ENCODE assay signal across 25 mouse cellular contexts in genomic region chr5:64188083-64188648, GRCm38 (mm10). TPM values are rescaled to one million over a fixed set of nuclear protein-coding genes. Genes with fewer than 3 reads are reported as not detected.
DNase-seq lines count a peak whose midpoint lies in the region; ATAC-seq and TF ChIP-seq lines count a peak whose summit lies in the region.
"Had no signal": no experiment of that assay in that cellular context is flagged by ENCODE, and none has a peak within 500 bp of the region (broad histone marks: within the 10 kb centered on the region; RNA-seq: fewer than 3 reads in every experiment).

No protein-coding gene starts in this region.

- no peak overlapping the region for H3K4me3 ChIP-seq in forebrain, embryonic 16.5 days (replicated peaks; ENCODE audit: low read length)
- no peak overlapping the region for H3K4me3 ChIP-seq in forebrain, embryonic 12.5 days (replicated peaks)
- H3K4me3 ChIP-seq in kidney, postnatal 0 days (replicated peaks; ENCODE audit: low read depth, low read length) = no peak overlapping the region
- H3K4me3 ChIP-seq in kidney, embryonic 14.5 days (ENCODE audit: low read length) = no peak overlapping the region
- H3K4me3 ChIP-seq in neural tube, embryonic 14.5 days (ENCODE audit: low read depth, low read length) = no peak overlapping the region
- H3K4me3 ChIP-seq in stomach, postnatal 0 days (ENCODE audit: low read depth, low read length) = no peak overlapping the region
- H3K4me3 ChIP-seq: limb, embryonic 15.5 days; liver, embryonic 15.5 days had no signal

- H3K9ac ChIP-seq in forebrain, embryonic 16.5 days (replicated peaks; ENCODE audit: low read depth, low read length) = no peak overlapping the region
- H3K9ac ChIP-seq in forebrain, embryonic 12.5 days = no peak overlapping the region
- H3K9ac ChIP-seq in kidney, postnatal 0 days (ENCODE audit: low read depth, low read length) = no peak overlapping the region
- no peak overlapping the region for H3K9ac ChIP-seq in kidney, embryonic 14.5 days (ENCODE audit: low read depth, low read length)
- no peak overlapping the region for H3K9ac ChIP-seq in neural tube, embryonic 14.5 days (replicated peaks; ENCODE audit: low read depth, low read length)
- no peak overlapping the region for H3K9ac ChIP-seq in stomach, postnatal 0 days (ENCODE audit: low read length)
- H3K9ac ChIP-seq: hindbrain, embryonic 14.5 days; limb, embryonic 15.5 days; liver, embryonic 15.5 days had no signal

- no peak for TF ChIP-seq CTCF in kidney, postnatal 0 days (IDR thresholded peaks at IDR 0.05; ENCODE audit: low read depth)
- TF ChIP-seq CTCF in stomach, postnatal 0 days (IDR thresholded peaks at IDR 0.05; ENCODE audit: low read depth) = no peak

- no peak for TF ChIP-seq EP300 in stomach, postnatal 0 days (optimal IDR thresholded peaks at IDR 0.05)

- H3K36me3 ChIP-seq in forebrain, embryonic 16.5 days (ENCODE audit: control insufficient read depth, insufficient read depth) = no peaks in the 10 kb centered on the region
- H3K36me3 ChIP-seq in forebrain, embryonic 12.5 days (replicated peaks) = 0 out of 2 replicates have a peak, but pooled peaks cover 4% of the 10 kb centered on the region
- H3K36me3 ChIP-seq in kidney, postnatal 0 days (ENCODE audit: insufficient read depth, low read length) = no peaks in the 10 kb centered on the region
- no peaks in the 10 kb centered on the region for H3K36me3 ChIP-seq in kidney, embryonic 14.5 days (ENCODE audit: control insufficient read depth, insufficient read depth, low read length)
- H3K36me3 ChIP-seq in neural tube, embryonic 14.5 days (ENCODE audit: control insufficient read depth, insufficient read depth, low read length) = no peaks in the 10 kb centered on the region
- no peaks in the 10 kb centered on the region for H3K36me3 ChIP-seq in stomach, postnatal 0 days (ENCODE audit: control insufficient read depth, insufficient read depth, low read length)
- H3K36me3 ChIP-seq: G1E; limb, embryonic 15.5 days had no signal

- ATAC-seq in forebrain, embryonic 16.5 days = peak; percentile 69
- ATAC-seq in forebrain, embryonic 12.5 days (ENCODE audit: low FRiP score) = no peak
- no peak for ATAC-seq in kidney, postnatal 0 days (replicated peaks; ENCODE audit: low FRiP score, low read depth)
- ATAC-seq in kidney, embryonic 14.5 days (ENCODE audit: low FRiP score, low TSS enrichment) = no peak
- no peak for ATAC-seq in neural tube, embryonic 14.5 days (ENCODE audit: low read depth)
- ATAC-seq in stomach, postnatal 0 days (ENCODE audit: low FRiP score, low TSS enrichment) = no peak
- ATAC-seq: intestine, embryonic 16.5 days; midbrain, embryonic 16.5 days; Patski had no signal

- H3K9me3 ChIP-seq in forebrain, embryonic 16.5 days (ENCODE audit: control insufficient read depth, low read length) = peaks cover 5% of the 10 kb centered on the region; the same call in 1 of the 2 replicates
- H3K9me3 ChIP-seq in forebrain, embryonic 12.5 days = peaks cover 9% of the 10 kb centered on the region; the same call in 1 of the 2 replicates
- no peaks in the 10 kb centered on the region for H3K9me3 ChIP-seq in kidney, postnatal 0 days (replicated peaks; ENCODE audit: low read length)
- peaks cover 11% of the 10 kb centered on the region; the same call in 1 of the 2 replicates for H3K9me3 ChIP-seq in kidney, embryonic 14.5 days (ENCODE audit: control insufficient read depth, low read length)
- H3K9me3 ChIP-seq in neural tube, embryonic 14.5 days (ENCODE audit: control insufficient read depth, low read length) = no peaks in the 10 kb centered on the region; the same call in 1 of the 2 replicates
- H3K9me3 ChIP-seq in stomach, postnatal 0 days (ENCODE audit: control insufficient read depth, low read length) = 0 out of 2 replicates have a peak, but pooled peaks cover 5% of the 10 kb centered on the region
- H3K9me3 ChIP-seq: limb, embryonic 15.5 days; liver, embryonic 15.5 days had no signal

- H3K4me2 ChIP-seq in forebrain, embryonic 16.5 days (ENCODE audit: low read length) = no peak overlapping the region
- H3K4me2 ChIP-seq in forebrain, embryonic 12.5 days = no peak overlapping the region
- H3K4me2 ChIP-seq in kidney, postnatal 0 days (ENCODE audit: low read length) = no peak overlapping the region
- H3K4me2 ChIP-seq in kidney, embryonic 14.5 days (replicated peaks; ENCODE audit: low read depth, low read length) = no peak overlapping the region
- H3K4me2 ChIP-seq in neural tube, embryonic 14.5 days (ENCODE audit: low read depth, low read length) = no peak overlapping the region
- H3K4me2 ChIP-seq in stomach, postnatal 0 days (replicated peaks; ENCODE audit: low read depth) = no peak overlapping the region
- H3K4me2 ChIP-seq: hindbrain, embryonic 14.5 days; limb, embryonic 15.5 days; liver, embryonic 15.5 days had no signal

- H3K4me1 ChIP-seq in forebrain, embryonic 16.5 days (replicated peaks; ENCODE audit: control insufficient read depth, insufficient read depth, low read length) = peaks cover 7% of the 10 kb centered on the region
- no peaks in the 10 kb centered on the region for H3K4me1 ChIP-seq in forebrain, embryonic 12.5 days
- H3K4me1 ChIP-seq in kidney, postnatal 0 days (replicated peaks; ENCODE audit: insufficient read depth, low read length) = no peaks in the 10 kb centered on the region
- no peaks in the 10 kb centered on the region for H3K4me1 ChIP-seq in kidney, embryonic 14.5 days (ENCODE audit: control insufficient read depth, insufficient read depth, low read length)
- no peaks in the 10 kb centered on the region for H3K4me1 ChIP-seq in neural tube, embryonic 14.5 days (ENCODE audit: control insufficient read depth, insufficient read depth, low read length)
- H3K4me1 ChIP-seq in stomach, postnatal 0 days (replicated peaks; ENCODE audit: control insufficient read depth, insufficient read depth) = no peaks in the 10 kb centered on the region
- H3K4me1 ChIP-seq: limb, embryonic 15.5 days; liver, embryonic 15.5 days had no signal

- H3K27ac ChIP-seq in forebrain, embryonic 16.5 days (ENCODE audit: low read length) = peak overlapping the region; percentile 10; the same call in 1 of the 2 replicates
- no peak overlapping the region for H3K27ac ChIP-seq in forebrain, embryonic 12.5 days
- H3K27ac ChIP-seq in kidney, postnatal 0 days = 0 out of 2 replicates have a peak overlapping the region, but pooled peaks have one; percentile 19
- no peak overlapping the region for H3K27ac ChIP-seq in kidney, embryonic 14.5 days (ENCODE audit: low read depth, low read length)
- 0 out of 2 replicates have a peak overlapping the region, but pooled peaks have one; percentile 28 for H3K27ac ChIP-seq in neural tube, embryonic 14.5 days (ENCODE audit: low read depth, low read length)
- no peak overlapping the region for H3K27ac ChIP-seq in stomach, postnatal 0 days (replicated peaks)
- H3K27ac ChIP-seq: hindbrain, embryonic 14.5 days; limb, embryonic 15.5 days; liver, embryonic 15.5 days; macrophage had no signal

- no peaks in the 10 kb centered on the region for H3K27me3 ChIP-seq in forebrain, embryonic 16.5 days (replicated peaks; ENCODE audit: control insufficient read depth, insufficient read depth, low read length)
- no peaks in the 10 kb centered on the region for H3K27me3 ChIP-seq in forebrain, embryonic 12.5 days
- H3K27me3 ChIP-seq in kidney, postnatal 0 days (ENCODE audit: insufficient read depth, low read length) = no peaks in the 10 kb centered on the region
- H3K27me3 ChIP-seq in kidney, embryonic 14.5 days (ENCODE audit: control insufficient read depth, insufficient read depth, low read length) = no peaks in the 10 kb centered on the region
- no peaks in the 10 kb centered on the region for H3K27me3 ChIP-seq in neural tube, embryonic 14.5 days (ENCODE audit: control insufficient read depth, insufficient read depth, low read length)
- H3K27me3 ChIP-seq in stomach, postnatal 0 days (ENCODE audit: control insufficient read depth, insufficient read depth, low read length) = no peaks in the 10 kb centered on the region
- H3K27me3 ChIP-seq: CH12.LX; limb, embryonic 15.5 days; liver, embryonic 15.5 days; Patski had no signal

- no peak for DNase-seq in kidney, postnatal 0 days (ENCODE audit: low spot score)
- DNase-seq in neural tube, embryonic 10.5 days (ENCODE audit: extremely low spot score, low spot score) = no peak
- peak; percentile 44 for DNase-seq in skeletal muscle tissue, adult 2 months (ENCODE audit: low read depth, low spot score)
- DNase-seq in stomach, postnatal 0 days (ENCODE audit: low spot score) = no peak
- DNase-seq: B cell, adult 2 months; cerebellum, adult 11 months; cerebellum, adult 9-11 months; gastrocnemius, postnatal 25 days; heart, adult 18-20 months; kidney, adult 9 months; kidney, postnatal 36 days; layer of hippocampus, postnatal 36 days had no signal

- 28% methylated on average over 3 of the region's 3 CpGs for WGBS in forebrain, embryonic 16.5 days
- 58% methylated on average over 3 of the region's 3 CpGs for WGBS in forebrain, embryonic 12.5 days
- WGBS in kidney, postnatal 0 days = 50% methylated on average over 3 of the region's 3 CpGs
- WGBS in kidney, embryonic 14.5 days = 50% methylated on average over 3 of the region's 3 CpGs
- 42% methylated on average over 3 of the region's 3 CpGs for WGBS in neural tube, embryonic 14.5 days
- 46% methylated on average over 3 of the region's 3 CpGs for WGBS in stomach, postnatal 0 days

RNA-seq across cellular contexts. Expression of gene Tbc1d1, which starts 32.1 kb away (rescaled TPM):
- polyA plus RNA-seq in forebrain, embryonic 16.5 days (2015; fragmentation: Nextera tagmentation; extraction: Ambion mirVana) = 11.5 and 11.6 TPM in 2 replicates
- 25.3 and 26.4 TPM in 2 replicates for polyA plus RNA-seq in forebrain, embryonic 12.5 days (2016; fragmentation: Nextera tagmentation; extraction: Ambion mirVana)
- 26.2 and 29.8 TPM in 2 replicates for polyA plus RNA-seq in kidney, postnatal 0 days (2015; fragmentation: Nextera tagmentation; extraction: Ambion mirVana)
- polyA plus RNA-seq in kidney, embryonic 14.5 days (2014; fragmentation: Nextera tagmentation; extraction: Ambion mirVana) = 26.7 and 39.9 TPM in 2 replicates
- polyA plus RNA-seq in neural tube, embryonic 14.5 days (2014; fragmentation: Nextera tagmentation; extraction: Ambion mirVana) = 16.0 and 21.1 TPM in 2 replicates
- 11.5 and 12.4 TPM in 2 replicates for polyA plus RNA-seq in stomach, postnatal 0 days (2015; fragmentation: Nextera tagmentation; extraction: Ambion mirVana)

Comparison
In these comparisons a context has a peak if more than half of its experiments do, and no peak if none do; other contexts are left out.
1. H3K27ac ChIP-seq: peak in forebrain, embryonic 16.5 days (single experiment), kidney, postnatal 0 days (single experiment) and neural tube, embryonic 14.5 days (single experiment); none in forebrain, embryonic 12.5 days (single experiment), kidney, embryonic 14.5 days (single experiment) and stomach, postnatal 0 days (single experiment).